In the genomic region with DNA sequence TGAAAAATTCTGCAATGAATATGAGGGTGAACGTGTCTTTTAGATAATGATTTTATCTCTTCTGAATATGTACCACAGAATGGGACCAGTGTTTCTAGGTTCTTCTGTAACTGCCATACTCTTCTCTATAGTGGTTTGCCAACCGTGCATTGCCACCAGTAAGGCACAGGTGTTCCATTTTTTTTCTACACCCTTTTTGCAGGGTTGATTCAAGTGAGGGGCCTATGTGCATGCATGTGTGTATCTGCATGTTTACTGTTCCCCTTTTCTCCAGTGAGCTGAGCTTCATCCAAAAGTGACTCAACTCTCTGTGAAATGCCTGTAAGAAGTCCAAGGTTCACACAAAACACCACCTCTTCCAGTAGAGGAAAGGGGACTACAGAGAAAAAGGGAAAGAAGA, we compare ENCODE assay signal across 24 mouse cellular contexts.
"Had no signal": no experiment of that assay in that cellular context is flagged by ENCODE, and none has a peak within 500 bp of the region (broad histone marks: within the 10 kb centered on the region; RNA-seq: fewer than 3 reads in every experiment).

No protein-coding gene starts in this region.

- DNase-seq: gastrocnemius, postnatal 14 days; gastrocnemius, postnatal 36 days; heart, adult 11 months; heart, adult 2 months; heart, postnatal 10 days; kidney, adult 11 months; kidney, adult 2 months; kidney, adult 9 months; kidney, postnatal 14 days; kidney, postnatal 36 days; layer of hippocampus, adult 9-11 months; layer of hippocampus, postnatal 36 days; left cerebral cortex, postnatal 4 days had no signal

- H3K27ac ChIP-seq: heart, adult 2 months; heart, embryonic 13.5 days; heart, embryonic 15.5 days; hindbrain, embryonic 13.5 days; hindbrain, embryonic 15.5 days; hindbrain, postnatal 0 days; kidney, embryonic 15.5 days; kidney, postnatal 0 days; limb, embryonic 13.5 days; limb, embryonic 15.5 days had no signal

- H3K4me2 ChIP-seq: heart, embryonic 11.5 days; heart, embryonic 13.5 days; heart, embryonic 15.5 days; hindbrain, embryonic 13.5 days; hindbrain, embryonic 15.5 days; kidney, embryonic 15.5 days; limb, embryonic 13.5 days; limb, embryonic 15.5 days had no signal

- H3K4me1 ChIP-seq: heart, embryonic 13.5 days; heart, embryonic 15.5 days; hindbrain, embryonic 13.5 days; hindbrain, embryonic 15.5 days; kidney, embryonic 15.5 days; limb, embryonic 13.5 days; limb, embryonic 15.5 days had no signal

- ATAC-seq: hindbrain, postnatal 0 days; intestine, embryonic 16.5 days had no signal

- H3K27me3 ChIP-seq: heart, embryonic 13.5 days; heart, embryonic 15.5 days; hindbrain, embryonic 13.5 days; hindbrain, embryonic 15.5 days; kidney, embryonic 15.5 days; limb, embryonic 13.5 days; limb, embryonic 15.5 days had no signal

- H3K9ac ChIP-seq: heart, embryonic 13.5 days; heart, embryonic 15.5 days; hindbrain, embryonic 13.5 days; hindbrain, embryonic 15.5 days; kidney, embryonic 15.5 days; limb, embryonic 13.5 days; limb, embryonic 15.5 days had no signal

- H3K36me3 ChIP-seq: heart, embryonic 13.5 days; heart, embryonic 15.5 days; hindbrain, embryonic 13.5 days; hindbrain, embryonic 15.5 days; kidney, embryonic 15.5 days; limb, embryonic 13.5 days; limb, embryonic 15.5 days had no signal

- H3K9me3 ChIP-seq: heart, embryonic 13.5 days; heart, embryonic 15.5 days; hindbrain, embryonic 13.5 days; hindbrain, embryonic 15.5 days; kidney, embryonic 15.5 days; limb, embryonic 13.5 days; limb, embryonic 15.5 days had no signal

- H3K4me3 ChIP-seq: heart, adult 2 months; heart, embryonic 13.5 days; heart, embryonic 15.5 days; hindbrain, embryonic 13.5 days; hindbrain, embryonic 15.5 days; kidney, embryonic 15.5 days; limb, embryonic 13.5 days; limb, embryonic 15.5 days had no signal
